Mouse (Mus musculus) thymus, adult 2 months (tissue): ENCODE data around the gene Nell2. TPM values are rescaled to one million over a fixed set of nuclear protein-coding genes. Genes with fewer than 3 reads are reported as not detected.

Experiments used
- DNase-seq: peaks from one replicate; pipeline ENCODE4 v3.0.0; 2021
- H3K27ac ChIP-seq: fragments of 200-500 bp; 2 replicates; pipeline ENCODE4 v1.5.1; 2012; ENCODE audit warnings: low read length, control low read depth; ENCODE audit not compliant: control insufficient read depth, insufficient read depth
- H3K27me3 ChIP-seq: fragments of 200-500 bp; 2 replicates; pipeline ENCODE4 v1.6.1; 2012; ENCODE audit warnings: mild to moderate bottlenecking, low read length, moderate library complexity, mixed read lengths; ENCODE audit not compliant: control insufficient read depth, insufficient read depth
- H3K36me3 ChIP-seq: fragments of 200-500 bp; 2 replicates; pipeline ENCODE4 v1.6.1; 2012; ENCODE audit warnings: mild to moderate bottlenecking, low read length, moderate library complexity; ENCODE audit not compliant: control insufficient read depth, insufficient read depth
- H3K4me1 ChIP-seq: fragments of 200-500 bp; replicated peaks from 2 replicates; pipeline ENCODE4 v1.6.1; 2012; ENCODE audit warnings: low read length; ENCODE audit not compliant: control insufficient read depth, insufficient read depth
- H3K4me3 ChIP-seq: fragments of 200-500 bp; 2 replicates; pipeline ENCODE4 v1.5.1; 2012; ENCODE audit warnings: mild to moderate bottlenecking, low read length, control low read depth, moderate library complexity; ENCODE audit not compliant: control insufficient read depth, insufficient read depth
- CTCF ChIP-seq: fragments of 200-500 bp; IDR thresholded peaks from 2 replicates; pipeline ENCODE4 v1.5.1; 2012; ENCODE audit warnings: mild to moderate bottlenecking, control low read depth, low read length, moderate library complexity, borderline replicate concordance; ENCODE audit not compliant: control insufficient read depth, poor library complexity, insufficient read depth; ENCODE audit errors: extremely low read depth
- POLR2A ChIP-seq: fragments of 200-500 bp; IDR thresholded peaks from 2 replicates; pipeline ENCODE4 v1.6.1; 2012; ENCODE audit warnings: mild to moderate bottlenecking, low read length, control low read depth, moderate library complexity; ENCODE audit not compliant: control insufficient read depth, poor library complexity, insufficient read depth; ENCODE audit errors: extremely low read depth
- WGBS: fragments of 180-500 bp; shearing (Covaris S2); methylation state at CpG from one replicate; pipeline ENCODE4 v1.1.7; 2018; 5-methylcytosine and 5-hydroxymethylcytosine counted together
- polyA plus RNA-seq: library from polyadenylated mRNA; depleted of rRNA; stranded (reverse); fragments of >200 nt; gene quantifications from 2 replicates; pipeline ENCODE4 v1.2.3, GENCODE M21; 2012

The Nell2 gene
- polyA plus RNA-seq, 1 experiment, result 1.4 TPM

DNA sequence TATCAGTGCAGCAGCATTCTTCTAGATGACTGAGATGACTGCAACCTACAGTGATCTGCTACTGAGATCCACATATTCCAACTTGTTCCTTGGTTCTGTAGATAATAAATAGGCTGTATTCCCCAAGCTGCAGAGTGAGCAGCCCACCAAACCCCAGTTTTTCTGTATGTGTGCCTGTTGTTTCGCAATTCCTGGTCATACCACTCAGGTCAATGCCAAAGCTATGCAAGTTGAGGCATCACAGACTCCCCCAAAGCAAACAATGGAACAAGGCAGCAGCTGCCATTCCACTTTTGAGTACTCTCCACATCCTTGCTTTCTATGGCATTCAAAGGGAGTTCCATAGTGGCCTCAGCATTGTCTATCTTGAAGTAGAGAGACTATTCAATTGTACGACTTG is 383.2 kb downstream of the Nell2 start:
- no peak for DNase-seq
- H3K27ac ChIP-seq, result no peak overlapping the region
- TF ChIP-seq CTCF, result no peak
- TF ChIP-seq POLR2A, result no peak
- no peaks in the 10 kb centered on the region for H3K27me3 ChIP-seq
- WGBS, result 81% methylated on average over 2 of the region's 2 CpGs
- H3K4me3 ChIP-seq, result no peak overlapping the region
- no peaks in the 10 kb centered on the region for H3K36me3 ChIP-seq
- H3K4me1 ChIP-seq, result no peaks in the 10 kb centered on the region

DNA sequence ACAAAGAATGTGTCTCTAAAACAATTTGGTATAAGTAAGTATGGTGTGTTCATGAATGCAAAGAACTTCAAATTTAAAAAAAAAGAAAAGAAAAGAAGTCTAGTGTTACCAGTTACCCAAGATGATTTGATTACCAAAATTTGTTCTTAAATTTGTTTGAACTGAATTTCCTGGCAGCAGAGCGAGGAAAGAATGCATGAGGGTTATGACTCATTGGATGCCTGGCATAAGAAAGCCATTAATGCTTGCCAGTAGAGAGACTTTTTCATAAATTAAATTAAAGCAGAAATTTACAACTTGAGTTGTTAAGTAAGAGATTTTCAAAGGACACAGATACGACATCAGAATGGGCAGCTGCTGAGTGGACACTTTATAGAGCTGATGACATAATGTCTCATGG is 384.2 kb downstream of the Nell2 start:
- WGBS, result 75% methylated on average over 2 of the region's 2 CpGs
- Histone ChIP-seq H3K27ac (no peak overlapping the region), H3K4me3 (no peak overlapping the region), H3K4me1 (no peaks in the 10 kb centered on the region), H3K27me3 (no peaks in the 10 kb centered on the region), H3K36me3 (no peaks in the 10 kb centered on the region)
- DNase-seq, result no peak
- TF ChIP-seq CTCF (no peak), POLR2A (no peak)

DNA sequence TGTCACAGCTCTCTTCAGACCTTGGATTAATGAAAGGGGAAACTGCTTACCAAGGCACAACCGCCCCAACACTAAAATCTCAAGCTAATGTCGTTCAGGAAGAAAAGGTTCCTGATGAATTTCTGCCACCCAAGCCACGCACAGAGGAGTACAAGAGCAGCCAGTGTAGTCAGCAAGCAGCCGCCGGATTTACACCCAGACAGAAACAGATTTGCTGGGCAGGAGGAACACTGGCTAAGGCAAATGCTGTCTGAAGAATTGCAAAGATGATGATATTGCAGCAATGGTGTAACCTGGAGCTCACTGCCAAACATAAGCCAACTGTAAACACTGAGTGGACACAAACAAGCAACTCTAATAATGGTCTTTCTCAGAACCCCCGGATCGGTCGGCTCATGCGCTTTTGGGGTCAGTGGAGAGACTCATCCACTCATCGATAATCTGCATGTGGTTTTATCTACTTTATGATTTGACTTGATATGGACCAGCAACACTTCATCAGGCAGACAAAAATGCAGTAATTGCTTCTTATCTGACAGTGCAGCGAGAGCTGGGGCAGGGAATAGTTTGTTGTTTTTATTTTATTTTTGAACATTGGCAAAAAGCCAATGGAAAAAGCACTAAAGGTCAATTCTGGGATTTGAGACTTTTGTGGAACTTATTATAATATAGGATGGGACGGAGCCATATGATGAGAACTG is 389.5 kb downstream of the Nell2 start:
- no peak overlapping the region for H3K27ac ChIP-seq
- no peak overlapping the region for H3K4me3 ChIP-seq
- no peaks in the 10 kb centered on the region for H3K36me3 ChIP-seq
- WGBS, result 86% methylated on average over 12 of the region's 12 CpGs
- no peaks in the 10 kb centered on the region for H3K4me1 ChIP-seq
- no peak for DNase-seq
- no peaks in the 10 kb centered on the region for H3K27me3 ChIP-seq
- no peak for TF ChIP-seq POLR2A
- no peak for TF ChIP-seq CTCF

DNA sequence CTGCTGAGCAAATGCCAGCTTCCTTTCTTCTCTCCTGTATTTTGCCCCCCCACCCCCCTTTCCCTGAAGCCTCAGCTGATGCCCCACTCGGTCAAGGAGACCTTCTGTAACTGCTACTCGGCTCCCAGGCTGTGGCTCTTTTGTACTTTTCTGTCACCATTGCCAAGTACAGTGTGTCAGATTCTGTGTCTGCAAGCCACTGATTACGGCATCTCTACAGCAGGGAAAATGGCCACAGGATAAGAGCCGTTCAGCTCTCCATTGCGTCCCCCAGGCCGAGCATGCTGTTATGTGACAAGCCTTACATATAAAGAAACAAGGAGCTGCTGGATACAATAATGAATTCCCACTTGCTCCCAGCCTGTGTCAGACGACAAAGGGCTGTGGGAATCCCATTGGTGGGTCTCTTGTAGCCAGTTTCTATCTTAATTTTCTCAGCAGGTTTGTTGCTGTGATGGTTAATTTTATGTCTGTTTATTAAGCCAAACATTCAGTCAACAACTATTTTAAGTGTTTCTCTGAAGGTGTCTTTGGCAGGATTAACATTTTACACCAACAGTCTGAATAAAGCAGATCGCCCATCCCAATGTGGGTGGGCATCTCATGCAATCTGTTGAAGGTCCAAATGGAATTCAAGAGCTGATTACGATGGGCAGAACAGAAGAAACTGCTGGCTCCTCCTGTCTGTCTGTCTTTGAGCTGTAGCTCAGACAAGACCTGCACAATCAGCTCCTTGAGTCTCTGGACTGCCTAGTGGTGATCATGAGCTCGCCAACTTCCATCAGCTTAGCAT is 391.1 kb downstream of the Nell2 start:
- Histone ChIP-seq H3K27me3 (no peaks in the 10 kb centered on the region), H3K36me3 (no peaks in the 10 kb centered on the region), H3K27ac (no peak overlapping the region), H3K4me1 (no peaks in the 10 kb centered on the region), H3K4me3 (no peak overlapping the region)
- TF ChIP-seq CTCF (no peak), POLR2A (no peak)
- 82% methylated on average over 10 of the region's 10 CpGs for WGBS
- no peak for DNase-seq

DNA sequence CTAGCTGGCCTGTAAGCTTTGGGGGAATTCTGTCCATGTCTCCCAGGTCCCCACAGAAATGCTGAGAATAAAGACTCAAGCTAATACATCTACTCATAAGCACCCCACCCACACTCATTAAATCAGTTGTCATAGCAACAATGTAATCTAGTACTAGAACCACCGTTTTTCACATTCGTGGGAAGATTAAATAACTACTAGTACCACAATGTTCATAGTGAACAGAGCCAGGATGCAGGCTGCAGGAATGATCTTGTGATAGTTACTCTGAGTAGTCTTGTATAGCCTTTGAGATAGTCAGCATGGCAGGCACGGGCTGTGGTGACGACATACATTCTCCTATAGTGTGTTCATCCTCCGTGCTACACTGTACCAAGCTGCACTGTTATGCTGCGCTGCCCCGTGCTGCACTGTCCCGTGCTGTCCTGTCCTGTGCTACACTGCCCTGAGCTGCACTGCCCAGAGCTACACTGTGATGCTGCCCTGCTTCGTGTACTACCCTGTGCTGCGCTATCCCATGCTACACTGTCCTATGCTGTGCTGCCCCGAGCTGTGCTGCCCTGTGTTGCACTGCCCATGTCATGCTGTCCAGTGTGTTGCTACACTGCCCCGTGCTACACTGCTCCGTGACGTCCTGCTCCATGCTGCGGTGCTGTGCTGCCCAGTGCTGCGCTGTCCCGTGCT is 392.3 kb downstream of the Nell2 start:
- Histone ChIP-seq H3K27me3 (no peaks in the 10 kb centered on the region), H3K4me1 (no peaks in the 10 kb centered on the region), H3K27ac (no peak overlapping the region), H3K4me3 (no peak overlapping the region), H3K36me3 (no peaks in the 10 kb centered on the region)
- 96% methylated on average over 17 of the region's 17 CpGs for WGBS
- DNase-seq, result no peak
- TF ChIP-seq CTCF, result no peak
- TF ChIP-seq POLR2A, result no peak

DNA sequence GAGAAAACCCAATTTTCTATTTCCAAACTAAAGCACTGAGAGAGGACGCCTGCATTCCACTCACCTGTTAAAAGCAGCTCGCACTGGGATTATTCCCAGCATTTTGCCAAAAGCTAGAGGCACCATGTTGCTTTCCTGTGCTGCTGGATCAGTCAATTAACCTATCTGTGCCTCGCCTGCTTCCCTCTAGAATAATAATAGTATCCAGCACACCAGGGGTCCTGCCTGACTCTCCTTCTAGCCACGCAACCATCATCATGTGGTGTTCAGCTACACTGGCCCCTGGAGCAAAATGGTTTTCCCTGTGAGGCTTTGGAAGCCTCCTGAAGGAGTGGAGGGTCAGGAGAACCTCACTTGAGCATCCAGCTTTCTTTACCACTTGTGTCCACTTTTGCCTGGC is 397.0 kb downstream of the Nell2 start:
- TF ChIP-seq CTCF, result no peak

More for the DNA sequence above, 397.0 kb downstream of the Nell2 start:
- H3K27me3 ChIP-seq, result no peaks in the 10 kb centered on the region
- H3K27ac ChIP-seq, result no peak overlapping the region
- no peaks in the 10 kb centered on the region for H3K4me1 ChIP-seq
- 79% methylated on average over 4 of the region's 4 CpGs for WGBS
- DNase-seq, result no peak
- no peaks in the 10 kb centered on the region for H3K36me3 ChIP-seq
- H3K4me3 ChIP-seq, result no peak overlapping the region
